Mouse (Mus musculus) testis, adult 2 months (tissue): ENCODE results near the gene Pla2g2f.

Experiments used
- CTCF ChIP-seq: fragments of 200-500 bp; IDR thresholded peaks from 2 replicates; pipeline ENCODE4 v1.5.1; 2012; ENCODE audit warnings: low read depth, mild to moderate bottlenecking, inconsistent platforms, low read length, moderate library complexity; ENCODE audit not compliant: control insufficient read depth, insufficient read depth, insufficient replicate concordance
- POLR2A ChIP-seq: fragments of 200-500 bp; IDR thresholded peaks from 2 replicates; pipeline ENCODE4 v1.6.1; 2012; ENCODE audit warnings: low read depth, mild to moderate bottlenecking, inconsistent platforms, low read length, moderate library complexity; ENCODE audit not compliant: control insufficient read depth

DNA sequence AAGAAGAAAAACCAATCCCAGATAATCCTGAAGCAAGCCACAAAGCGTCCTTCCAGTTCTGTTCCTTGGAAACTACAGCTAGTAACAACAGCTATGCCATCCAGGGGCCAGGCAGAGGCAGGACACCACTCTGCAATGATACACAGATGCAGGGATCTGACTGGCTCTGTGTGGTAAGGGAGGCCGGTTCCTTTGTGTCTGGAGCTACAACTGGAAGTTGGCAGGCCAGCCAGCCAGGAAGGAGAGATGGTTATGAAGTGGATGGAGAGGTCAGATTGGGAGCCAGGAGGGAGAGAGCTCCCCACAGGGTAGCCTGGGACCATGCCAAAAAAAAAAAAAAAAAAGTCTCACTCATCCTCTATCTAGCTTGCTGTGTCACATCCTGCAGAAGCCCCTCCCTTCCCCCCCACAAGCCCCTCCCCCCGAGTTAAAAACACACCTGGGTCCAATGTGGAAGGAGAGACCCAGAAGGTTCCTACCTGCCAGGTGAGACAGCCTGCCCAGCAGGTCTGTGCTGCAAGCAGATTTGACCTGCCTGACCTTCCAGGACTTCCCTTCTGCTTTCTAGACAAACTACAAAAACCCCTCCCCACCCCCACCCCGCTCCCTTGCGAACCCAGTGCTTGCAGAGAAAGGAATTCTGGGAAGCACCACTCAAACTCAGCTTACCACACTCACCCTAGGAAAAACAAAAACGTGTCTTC is 39.2 kb upstream of the Pla2g2f start:
- TF ChIP-seq CTCF (no peak), POLR2A (no peak)
